Mouse (Mus musculus) liver, adult 2 months (tissue): ENCODE results near the gene Elavl1. TPM values are rescaled to one million over a fixed set of nuclear protein-coding genes. Genes with fewer than 3 reads are reported as not detected.

Experiments
- DNase-seq: peaks from one replicate; pipeline ENCODE4 v3.0.0-alpha.2; 2011; ENCODE audit warnings: low read depth, low spot score; ENCODE audit errors: extremely low read depth
- H3K27ac ChIP-seq: fragments of 200-500 bp; replicated peaks from 2 replicates; pipeline ENCODE4 v1.5.1; 2012; ENCODE audit warnings: low read depth, mild to moderate bottlenecking, control low read depth, inconsistent platforms, low read length; ENCODE audit not compliant: insufficient read depth
- H3K27me3 ChIP-seq: fragments of 200-500 bp; 2 replicates; pipeline ENCODE4 v1.6.1; 2012; ENCODE audit warnings: mild to moderate bottlenecking, moderate library complexity, low read length, inconsistent platforms; ENCODE audit not compliant: control insufficient read depth, insufficient read depth
- H3K36me3 ChIP-seq: fragments of 200-500 bp; 2 replicates; pipeline ENCODE4 v1.6.1; 2012; ENCODE audit warnings: low read length, inconsistent platforms; ENCODE audit not compliant: control insufficient read depth, insufficient read depth
- H3K4me1 ChIP-seq: fragments of 200-500 bp; 2 replicates; pipeline ENCODE4 v1.6.1; 2011; ENCODE audit warnings: low read length; ENCODE audit not compliant: control insufficient read depth, insufficient read depth
- H3K4me3 ChIP-seq: fragments of 200-500 bp; 2 replicates; pipeline ENCODE4 v1.5.1; 2011; ENCODE audit warnings: low read depth, mild to moderate bottlenecking, control low read depth, low read length, moderate library complexity; ENCODE audit not compliant: insufficient read depth
- H3K79me2 ChIP-seq: fragments of 200-500 bp; 2 replicates; pipeline ENCODE4 v1.6.1; 2012; ENCODE audit warnings: inconsistent platforms, mild to moderate bottlenecking, low read length, moderate library complexity; ENCODE audit not compliant: control insufficient read depth, insufficient read depth
- H3K9ac ChIP-seq: fragments of 200-500 bp; 2 replicates; pipeline ENCODE4 v1.6.1; 2012; ENCODE audit warnings: low read depth, mild to moderate bottlenecking, control low read depth, inconsistent platforms, low read length
- CTCF ChIP-seq: fragments of 200-500 bp; IDR thresholded peaks from 2 replicates; pipeline ENCODE4 v1.5.1; 2011; ENCODE audit warnings: low read depth, low read length, control low read depth
- POLR2A ChIP-seq: fragments of 200-500 bp; IDR thresholded peaks from 2 replicates; pipeline ENCODE4 v1.6.1; 2011; ENCODE audit warnings: low read length, control low read depth; ENCODE audit not compliant: insufficient read depth; ENCODE audit errors: extremely low read depth
- WGBS: fragments of 180-500 bp; shearing (Covaris S2); methylation state at CpG from one replicate; pipeline ENCODE4 v1.1.7; 2018; 5-methylcytosine and 5-hydroxymethylcytosine counted together
- polyA plus RNA-seq: library from polyadenylated mRNA; depleted of rRNA; stranded (reverse); fragments of >200 nt; gene quantifications from 2 replicates; pipeline ENCODE4 v1.2.3, GENCODE M21; 2012
- total RNA-seq: library from RNA; depleted of rRNA; stranded (reverse); fragments of >200 nt; gene quantifications from 2 replicates; pipeline ENCODE4 v1.2.3, GENCODE M21; 2014

Elavl1 gene
- total and polyA plus RNA-seq, 2 experiments = 18.8 to 23.0 TPM

DNA sequence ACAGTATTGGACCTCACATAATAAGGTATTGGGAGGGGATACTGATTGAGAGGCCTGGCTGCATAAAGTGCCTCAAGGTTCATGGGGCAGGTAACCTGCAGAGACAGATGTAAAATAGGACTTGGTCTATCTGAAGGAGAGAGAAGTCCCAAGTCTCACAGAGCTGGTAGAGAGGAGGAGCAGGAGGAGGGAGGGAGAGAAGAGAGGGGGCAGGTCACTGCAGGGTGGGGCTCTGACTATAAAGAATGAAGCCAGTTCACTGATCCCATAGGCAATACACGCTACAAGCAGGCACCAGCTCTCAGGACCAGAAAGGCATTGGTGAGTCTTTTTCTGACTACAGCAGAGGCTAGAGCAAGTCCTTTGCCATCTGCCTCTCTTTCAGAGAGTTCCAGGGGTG is 24.1 kb upstream of the Elavl1 start:
- Histone ChIP-seq H3K36me3 (no peaks in the 10 kb centered on the region), H3K4me1 (no peaks in the 10 kb centered on the region), H3K27me3 (no peaks in the 10 kb centered on the region), H3K9ac (no peak overlapping the region), H3K27ac (no peak overlapping the region), H3K4me3 (no peak overlapping the region), H3K79me2 (no peaks in the 10 kb centered on the region)
- no peak for TF ChIP-seq POLR2A
- no peak for TF ChIP-seq CTCF
- no peak for DNase-seq
- WGBS = 79% methylated on average over 1 of the region's 1 CpGs

DNA sequence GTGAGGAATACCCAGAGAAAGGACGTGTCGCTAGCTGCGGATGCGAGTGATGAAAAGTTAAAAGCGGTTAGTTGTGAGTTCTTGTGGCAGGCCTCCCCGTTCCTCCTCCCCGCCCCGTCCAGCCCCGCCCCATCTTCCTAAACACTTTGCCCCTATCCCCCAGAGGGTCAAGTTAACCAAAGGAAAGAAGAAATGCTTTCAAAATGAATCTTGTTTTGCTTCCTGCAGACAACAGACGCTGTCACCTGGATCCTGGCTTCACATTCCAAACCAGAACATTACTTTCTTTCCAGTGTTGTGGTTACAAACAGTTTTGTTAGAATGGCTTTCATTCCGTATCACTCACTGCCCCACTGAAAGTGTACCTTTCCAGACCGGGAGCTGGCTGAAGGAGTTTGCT is 23.1 kb upstream of the Elavl1 start:
- Histone ChIP-seq H3K36me3 (no peaks in the 10 kb centered on the region), H3K27me3 (no peaks in the 10 kb centered on the region), H3K79me2 (no peaks in the 10 kb centered on the region), H3K27ac (no peak overlapping the region), H3K9ac (no peak overlapping the region), H3K4me1 (no peaks in the 10 kb centered on the region), H3K4me3 (no peak overlapping the region)
- TF ChIP-seq CTCF = no peak
- TF ChIP-seq POLR2A = no peak
- no peak for DNase-seq
- WGBS = 48% methylated on average over 12 of the region's 12 CpGs

DNA sequence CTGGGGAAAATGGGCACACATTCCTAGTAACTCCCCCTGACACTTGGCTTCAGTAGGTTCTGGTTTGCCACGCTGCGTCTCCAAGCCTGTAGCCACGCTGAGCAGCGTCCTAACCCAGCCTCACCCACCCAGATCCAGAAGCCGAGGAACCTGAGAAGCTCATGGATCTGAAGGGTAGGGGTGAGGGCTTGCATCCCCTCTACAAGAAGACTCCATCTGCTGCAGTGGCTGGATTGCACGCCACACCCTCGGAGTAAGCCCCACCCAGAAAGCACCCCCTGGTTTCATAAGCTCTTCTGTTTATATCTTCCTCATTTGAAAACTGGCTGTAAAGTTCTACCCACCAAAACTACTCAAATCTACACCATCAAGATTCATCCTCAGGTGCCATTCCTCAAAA is 22.4 kb upstream of the Elavl1 start:
- no peak for DNase-seq
- H3K4me1 ChIP-seq = no peaks in the 10 kb centered on the region
- 64% methylated on average over 7 of the region's 7 CpGs for WGBS

DNA sequence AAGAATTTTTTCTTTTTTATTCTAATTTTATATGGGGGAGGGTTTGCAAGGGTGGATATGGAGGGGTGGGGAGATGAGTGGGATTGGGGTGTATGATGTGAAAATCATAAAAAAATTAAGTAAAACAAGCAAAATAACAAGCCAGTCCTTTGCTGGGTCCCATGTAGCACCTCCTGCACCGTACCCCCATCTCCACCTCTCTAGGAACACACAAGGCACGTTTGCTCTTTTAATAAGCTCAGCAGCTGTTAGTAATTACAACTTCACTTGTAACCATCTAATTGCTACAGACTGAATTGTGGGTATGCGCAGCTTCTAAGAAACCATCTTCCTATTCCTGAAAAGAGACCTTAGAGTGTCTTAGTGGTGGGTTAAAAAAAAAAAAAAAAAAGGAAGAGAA is 15.0 kb upstream of the Elavl1 start:
- Histone ChIP-seq H3K4me1 (no peaks in the 10 kb centered on the region), H3K79me2 (peaks cover 3% of the 10 kb centered on the region; the same call in 1 of the 2 replicates), H3K27ac (no peak overlapping the region), H3K36me3 (peaks cover 32% of the 10 kb centered on the region), H3K27me3 (no peaks in the 10 kb centered on the region), H3K9ac (no peak overlapping the region), H3K4me3 (no peak overlapping the region)
- WGBS = 96% methylated on average over 3 of the region's 3 CpGs
- TF ChIP-seq POLR2A = no peak
- TF ChIP-seq CTCF = no peak
- no peak for DNase-seq

More for the DNA sequence above, 22.4 kb upstream of the Elavl1 start:
- no peak overlapping the region for H3K9ac ChIP-seq
- H3K79me2 ChIP-seq = no peaks in the 10 kb centered on the region
- no peaks in the 10 kb centered on the region for H3K27me3 ChIP-seq
- no peak overlapping the region for H3K27ac ChIP-seq
- TF ChIP-seq POLR2A = no peak
- TF ChIP-seq CTCF = no peak
- no peak overlapping the region for H3K4me3 ChIP-seq
- no peaks in the 10 kb centered on the region for H3K36me3 ChIP-seq

DNA sequence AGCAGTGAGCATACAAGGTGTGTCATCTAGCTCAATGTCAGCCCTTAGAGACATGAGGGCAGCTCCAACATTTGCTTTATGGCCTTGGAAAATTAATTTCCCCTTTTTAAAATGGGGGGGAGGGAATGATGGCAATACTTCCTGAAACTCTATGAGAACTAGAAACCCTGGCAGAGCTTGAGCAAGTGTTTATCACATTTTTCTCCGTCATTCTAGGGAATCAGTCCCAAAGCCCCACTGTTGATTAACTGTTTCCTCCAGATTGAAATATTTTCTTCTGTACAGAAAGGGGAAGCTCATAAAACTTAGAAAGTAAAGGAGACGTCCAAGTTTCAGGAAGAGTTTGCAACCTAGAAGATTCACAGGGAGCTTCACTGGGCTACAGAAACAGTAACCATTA is 10.5 kb upstream of the Elavl1 start:
- Histone ChIP-seq H3K9ac (no peak overlapping the region), H3K4me3 (no peak overlapping the region), H3K27ac (no peak overlapping the region), H3K27me3 (no peaks in the 10 kb centered on the region), H3K4me1 (no peaks in the 10 kb centered on the region), H3K36me3 (peaks cover 59% of the 10 kb centered on the region), H3K79me2 (peaks cover 3% of the 10 kb centered on the region; the same call in 1 of the 2 replicates)
- no peak for DNase-seq
- WGBS = 83% methylated on average over 2 of the region's 2 CpGs
- TF ChIP-seq CTCF = no peak

DNA sequence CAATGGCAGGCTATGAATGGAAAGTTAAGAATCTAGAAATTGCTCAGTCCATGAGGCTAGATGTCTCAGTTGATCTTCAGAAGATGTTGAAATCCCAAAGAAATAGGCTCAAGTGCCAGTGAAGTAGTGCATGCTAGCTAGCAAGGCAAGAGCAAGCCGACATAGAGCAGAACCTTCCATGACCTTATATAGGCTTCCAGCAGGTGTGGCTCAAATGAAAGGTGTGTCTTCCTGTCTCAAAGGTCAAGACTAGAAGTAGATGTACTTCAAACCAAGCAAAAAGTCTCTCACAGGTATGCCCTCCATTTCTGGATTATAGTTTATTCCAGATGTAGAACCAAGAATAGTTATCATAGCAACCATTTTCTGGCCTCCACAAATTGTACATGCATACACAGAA is 8.8 kb upstream of the Elavl1 start:
- Histone ChIP-seq H3K79me2 (no peaks in the 10 kb centered on the region), H3K9ac (no peak overlapping the region), H3K4me1 (no peaks in the 10 kb centered on the region), H3K36me3 (peaks cover 67% of the 10 kb centered on the region), H3K27ac (no peak overlapping the region), H3K4me3 (no peak overlapping the region), H3K27me3 (no peaks in the 10 kb centered on the region)
- TF ChIP-seq CTCF (no peak), POLR2A (no peak)
- DNase-seq = no peak
- 97% methylated on average over 1 of the region's 1 CpGs for WGBS
